Mouse (Mus musculus): Measurements from ENCODE around the gene Tmem108. TPM values are rescaled to one million over a fixed set of nuclear protein-coding genes. Genes with fewer than 3 reads are reported as not detected.

Gene Tmem108
- polyA plus RNA-seq, 1 experiment from 2014 or later = 14.2 TPM

- no peaks in the 10 kb centered on the region for H3K9me3 ChIP-seq (replicated peaks; ENCODE audit: control insufficient read depth, low read length)
- H3K4me3 ChIP-seq (ENCODE audit: low read depth, low read length) = no peak overlapping the region
- H3K36me3 ChIP-seq (replicated peaks; ENCODE audit: control insufficient read depth, insufficient read depth, low read depth, low read length) = no peaks in the 10 kb centered on the region
- no peak overlapping the region for H3K27ac ChIP-seq (replicated peaks; ENCODE audit: low read depth, low read length)
- no peaks in the 10 kb centered on the region; the same call in 1 of the 2 replicates for H3K4me1 ChIP-seq (ENCODE audit: control insufficient read depth, insufficient read depth, low read length)
- DNase-seq (ENCODE audit: low spot score) (no peak), ATAC-seq (replicated peaks; ENCODE audit: insufficient number of reproducible peaks, low FRiP score, low TSS enrichment, low read depth) (no peak)
- H3K9ac ChIP-seq (replicated peaks; ENCODE audit: low read length) = no peak overlapping the region
- no peaks in the 10 kb centered on the region for H3K27me3 ChIP-seq (ENCODE audit: control insufficient read depth, insufficient read depth, low read length)
- H3K4me2 ChIP-seq (ENCODE audit: low read depth, low read length) = no peak overlapping the region
- WGBS = 97% methylated on average over 3 of the region's 3 CpGs
Measured at GRCm38 (mm10) chr9:103548606-103549005, 213.0 kb downstream of the Tmem108 start.

GRCm38 (mm10) chr9:103546695-103547645 lies 214.7 kb downstream of the Tmem108 start:
- no peak overlapping the region for H3K9ac ChIP-seq (replicated peaks; ENCODE audit: low read length)
- ATAC-seq (replicated peaks; ENCODE audit: insufficient number of reproducible peaks, low FRiP score, low TSS enrichment, low read depth) (no peak), DNase-seq (ENCODE audit: low spot score) (no peak)
- H3K4me3 ChIP-seq (ENCODE audit: low read depth, low read length) = no peak overlapping the region
- H3K4me2 ChIP-seq (ENCODE audit: low read depth, low read length) = no peak overlapping the region
- H3K4me1 ChIP-seq (ENCODE audit: control insufficient read depth, insufficient read depth, low read length) = no peaks in the 10 kb centered on the region; the same call in 1 of the 2 replicates
- 65% methylated on average over 22 of the region's 22 CpGs for WGBS
- H3K27me3 ChIP-seq (ENCODE audit: control insufficient read depth, insufficient read depth, low read length) = no peaks in the 10 kb centered on the region
- H3K9me3 ChIP-seq (replicated peaks; ENCODE audit: control insufficient read depth, low read length) = no peaks in the 10 kb centered on the region
- H3K36me3 ChIP-seq (replicated peaks; ENCODE audit: control insufficient read depth, insufficient read depth, low read depth, low read length) = no peaks in the 10 kb centered on the region
- H3K27ac ChIP-seq (replicated peaks; ENCODE audit: low read depth, low read length) = no peak overlapping the region

- Histone ChIP-seq H3K27me3 (ENCODE audit: control insufficient read depth, insufficient read depth, low read length) (no peaks in the 10 kb centered on the region), H3K4me2 (ENCODE audit: low read depth, low read length) (no peak overlapping the region), H3K27ac (replicated peaks; ENCODE audit: low read depth, low read length) (no peak overlapping the region), H3K4me3 (ENCODE audit: low read depth, low read length) (no peak overlapping the region), H3K9me3 (replicated peaks; ENCODE audit: control insufficient read depth, low read length) (no peaks in the 10 kb centered on the region), H3K9ac (replicated peaks; ENCODE audit: low read length) (no peak overlapping the region), H3K4me1 (ENCODE audit: control insufficient read depth, insufficient read depth, low read length) (no peaks in the 10 kb centered on the region; the same call in 1 of the 2 replicates), H3K36me3 (replicated peaks; ENCODE audit: control insufficient read depth, insufficient read depth, low read depth, low read length) (no peaks in the 10 kb centered on the region)
- no peak for ATAC-seq (replicated peaks; ENCODE audit: insufficient number of reproducible peaks, low FRiP score, low TSS enrichment, low read depth)
- 86% methylated on average over 4 of the region's 4 CpGs for WGBS
- DNase-seq (ENCODE audit: low spot score) = no peak
Measured at GRCm38 (mm10) chr9:103545729-103546128, 215.9 kb downstream of the Tmem108 start.

GRCm38 (mm10) chr9:103545271-103545670 lies 216.4 kb downstream of the Tmem108 start:
- DNase-seq (ENCODE audit: low spot score) (peak; percentile 51), ATAC-seq (replicated peaks; ENCODE audit: insufficient number of reproducible peaks, low FRiP score, low TSS enrichment, low read depth) (no peak)
- WGBS = 45% methylated on average over 4 of the region's 4 CpGs
- Histone ChIP-seq H3K9me3 (replicated peaks; ENCODE audit: control insufficient read depth, low read length) (no peaks in the 10 kb centered on the region), H3K4me1 (ENCODE audit: control insufficient read depth, insufficient read depth, low read length) (no peaks in the 10 kb centered on the region; the same call in 1 of the 2 replicates), H3K27ac (replicated peaks; ENCODE audit: low read depth, low read length) (no peak overlapping the region), H3K36me3 (replicated peaks; ENCODE audit: control insufficient read depth, insufficient read depth, low read depth, low read length) (no peaks in the 10 kb centered on the region), H3K27me3 (ENCODE audit: control insufficient read depth, insufficient read depth, low read length) (no peaks in the 10 kb centered on the region), H3K9ac (replicated peaks; ENCODE audit: low read length) (no peak overlapping the region), H3K4me3 (ENCODE audit: low read depth, low read length) (no peak overlapping the region), H3K4me2 (ENCODE audit: low read depth, low read length) (no peak overlapping the region)

- Histone ChIP-seq H3K27ac (replicated peaks; ENCODE audit: low read depth, low read length) (no peak overlapping the region), H3K36me3 (replicated peaks; ENCODE audit: control insufficient read depth, insufficient read depth, low read depth, low read length) (no peaks in the 10 kb centered on the region), H3K9ac (replicated peaks; ENCODE audit: low read length) (no peak overlapping the region), H3K4me1 (ENCODE audit: control insufficient read depth, insufficient read depth, low read length) (no peaks in the 10 kb centered on the region; the same call in 1 of the 2 replicates), H3K4me2 (ENCODE audit: low read depth, low read length) (no peak overlapping the region), H3K4me3 (ENCODE audit: low read depth, low read length) (no peak overlapping the region), H3K27me3 (ENCODE audit: control insufficient read depth, insufficient read depth, low read length) (no peaks in the 10 kb centered on the region), H3K9me3 (replicated peaks; ENCODE audit: control insufficient read depth, low read length) (no peaks in the 10 kb centered on the region)
- no peak for DNase-seq (ENCODE audit: low spot score)
- ATAC-seq (replicated peaks; ENCODE audit: insufficient number of reproducible peaks, low FRiP score, low TSS enrichment, low read depth) = no peak
- WGBS = 56% methylated on average over 1 of the region's 1 CpGs
Measured at GRCm38 (mm10) chr9:103544599-103544998, 217.0 kb downstream of the Tmem108 start.

- no peak for DNase-seq (ENCODE audit: low spot score)
- Histone ChIP-seq H3K4me1 (ENCODE audit: control insufficient read depth, insufficient read depth, low read length) (no peaks in the 10 kb centered on the region; the same call in 1 of the 2 replicates), H3K27me3 (ENCODE audit: control insufficient read depth, insufficient read depth, low read length) (no peaks in the 10 kb centered on the region), H3K9me3 (replicated peaks; ENCODE audit: control insufficient read depth, low read length) (no peaks in the 10 kb centered on the region), H3K4me3 (ENCODE audit: low read depth, low read length) (no peak overlapping the region), H3K36me3 (replicated peaks; ENCODE audit: control insufficient read depth, insufficient read depth, low read depth, low read length) (no peaks in the 10 kb centered on the region), H3K4me2 (ENCODE audit: low read depth, low read length) (no peak overlapping the region), H3K27ac (replicated peaks; ENCODE audit: low read depth, low read length) (no peak overlapping the region), H3K9ac (replicated peaks; ENCODE audit: low read length) (no peak overlapping the region)
- 63% methylated on average over 8 of the region's 8 CpGs for WGBS
- no peak for ATAC-seq (replicated peaks; ENCODE audit: insufficient number of reproducible peaks, low FRiP score, low TSS enrichment, low read depth)
Measured at GRCm38 (mm10) chr9:103540518-103540917, 221.1 kb downstream of the Tmem108 start.

GRCm38 (mm10) chr9:103538047-103538816 lies 223.4 kb downstream of the Tmem108 start:
- H3K9me3 ChIP-seq (replicated peaks; ENCODE audit: control insufficient read depth, low read length) = no peaks in the 10 kb centered on the region

More at GRCm38 (mm10) chr9:103538047-103538816, 223.4 kb downstream of the Tmem108 start:
- Histone ChIP-seq H3K27ac (replicated peaks; ENCODE audit: low read depth, low read length) (no peak overlapping the region), H3K4me2 (ENCODE audit: low read depth, low read length) (no peak overlapping the region), H3K36me3 (replicated peaks; ENCODE audit: control insufficient read depth, insufficient read depth, low read depth, low read length) (no peaks in the 10 kb centered on the region), H3K4me1 (ENCODE audit: control insufficient read depth, insufficient read depth, low read length) (no peaks in the 10 kb centered on the region), H3K9ac (replicated peaks; ENCODE audit: low read length) (no peak overlapping the region), H3K4me3 (ENCODE audit: low read depth, low read length) (no peak overlapping the region), H3K27me3 (ENCODE audit: control insufficient read depth, insufficient read depth, low read length) (no peaks in the 10 kb centered on the region)
- DNase-seq (ENCODE audit: low spot score) (no peak), ATAC-seq (replicated peaks; ENCODE audit: insufficient number of reproducible peaks, low FRiP score, low TSS enrichment, low read depth) (no peak)
- WGBS = 41% methylated on average over 8 of the region's 8 CpGs
